8 mouse cellular contexts compared by ENCODE assay signal in the genomic region with DNA sequence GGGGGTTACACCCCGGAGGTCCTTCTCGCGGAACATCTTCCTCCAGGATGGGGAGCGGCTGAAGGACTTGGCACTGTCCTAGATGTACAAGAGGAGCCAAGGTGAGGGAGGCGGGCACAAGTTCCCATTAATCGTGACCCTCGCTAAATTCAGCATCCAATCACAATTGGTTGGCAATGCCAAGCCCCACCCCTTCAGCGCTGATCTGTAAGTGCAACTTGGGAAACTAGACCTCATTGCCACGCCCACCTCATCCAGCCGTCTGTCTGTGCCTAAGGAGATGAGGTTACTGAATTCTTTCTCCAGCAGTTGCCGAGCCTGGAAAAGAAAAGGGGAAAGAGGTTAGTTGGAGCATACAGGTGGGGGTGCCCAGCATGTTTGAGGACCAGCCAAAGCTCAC. TPM values are rescaled to one million over a fixed set of nuclear protein-coding genes. Genes with fewer than 3 reads are reported as not detected.
A peak's percentile ranks its signal among the peaks of the same experiment; 100 is the strongest.
DNase-seq lines count a peak whose midpoint lies in the region; ATAC-seq and TF ChIP-seq lines count a peak whose summit lies in the region.

No protein-coding gene starts in this region.

- TF ChIP-seq EP300 in heart, postnatal 0 days (IDR thresholded peaks at IDR 0.05; ENCODE audit: low read depth), result no peak

- H3K4me2 ChIP-seq in embryonic facial prominence, embryonic 11.5 days (ENCODE audit: low read depth, low read length), result peak overlapping the region; percentile 95
- peak overlapping the region; percentile 94 for H3K4me2 ChIP-seq in heart, postnatal 0 days (ENCODE audit: low read depth, low read length)

- H3K4me1 ChIP-seq in embryonic facial prominence, embryonic 11.5 days (ENCODE audit: control insufficient read depth, insufficient read depth, low read length), result no peaks in the 10 kb centered on the region
- peaks cover 42% of the 10 kb centered on the region for H3K4me1 ChIP-seq in heart, postnatal 0 days (ENCODE audit: control insufficient read depth, insufficient read depth)
- peaks cover 80% of the 10 kb centered on the region for H3K4me1 ChIP-seq in megakaryocyte, embryonic 14.5 days

- under 1% methylated on average over 11 of the region's 11 CpGs for WGBS in embryonic facial prominence, embryonic 11.5 days
- under 1% methylated on average over 11 of the region's 11 CpGs for WGBS in heart, postnatal 0 days

- H3K27me3 ChIP-seq in embryonic facial prominence, embryonic 11.5 days (ENCODE audit: control insufficient read depth, insufficient read depth, low read length), result peaks cover 3% of the 10 kb centered on the region; the same call in 1 of the 2 replicates
- no peaks in the 10 kb centered on the region; the same call in 1 of the 2 replicates for H3K27me3 ChIP-seq in heart, postnatal 0 days (ENCODE audit: control insufficient read depth, insufficient read depth, low read length)
- H3K27me3 ChIP-seq in megakaryocyte, embryonic 14.5 days (replicated peaks), result peaks cover 72% of the 10 kb centered on the region

- H3K36me3 ChIP-seq in embryonic facial prominence, embryonic 11.5 days (replicated peaks; ENCODE audit: control insufficient read depth, insufficient read depth, low read depth, low read length), result no peaks in the 10 kb centered on the region
- H3K36me3 ChIP-seq in heart, postnatal 0 days (replicated peaks; ENCODE audit: control insufficient read depth, insufficient read depth, low read length), result no peaks in the 10 kb centered on the region
- H3K36me3 ChIP-seq in megakaryocyte, embryonic 14.5 days (replicated peaks; ENCODE audit: low read length), result no peaks in the 10 kb centered on the region

- H3K9me3 ChIP-seq in embryonic facial prominence, embryonic 11.5 days (replicated peaks; ENCODE audit: control insufficient read depth, low read length), result no peaks in the 10 kb centered on the region
- no peaks in the 10 kb centered on the region for H3K9me3 ChIP-seq in heart, postnatal 0 days (replicated peaks; ENCODE audit: control insufficient read depth, low read length)
- no peaks in the 10 kb centered on the region for H3K9me3 ChIP-seq in megakaryocyte, embryonic 14.5 days

- TF ChIP-seq CTCF in heart, postnatal 0 days (IDR thresholded peaks at IDR 0.05; ENCODE audit: low read depth), result no peak

- no peak overlapping the region for H3K27ac ChIP-seq in embryonic facial prominence, embryonic 11.5 days (replicated peaks; ENCODE audit: low read depth, low read length)
- H3K27ac ChIP-seq in heart, postnatal 0 days (ENCODE audit: low read depth), result no peak overlapping the region

- peak; percentile 30 to 33 for DNase-seq in urinary bladder, adult 18-20 months (ENCODE audit: low spot score in 2 of 2)
- DNase-seq in urinary bladder, postnatal 10 days (ENCODE audit: low spot score), result no peak
- peak; percentile 84 for DNase-seq in embryonic facial prominence, embryonic 11.5 days (ENCODE audit: low spot score)
- peak; percentile 35 for DNase-seq in heart, postnatal 0 days (ENCODE audit: low spot score)
- peak; percentile 43 to 62 for DNase-seq in kidney, postnatal 36 days
- DNase-seq in testis, postnatal 14 days (ENCODE audit: low spot score), result peak; percentile 70
- DNase-seq in left cerebral cortex, adult 8-10 months (ENCODE audit: low spot score in 2 of 2), result no peak

- peak overlapping the region; percentile 54 for H3K4me3 ChIP-seq in embryonic facial prominence, embryonic 11.5 days (ENCODE audit: low read depth, low read length)
- H3K4me3 ChIP-seq in heart, postnatal 0 days (ENCODE audit: low read depth, low read length), result peak overlapping the region; percentile 53
- H3K4me3 ChIP-seq in megakaryocyte, embryonic 14.5 days (replicated peaks), result peak overlapping the region; percentile 91

- ATAC-seq in embryonic facial prominence, embryonic 11.5 days (replicated peaks; ENCODE audit: insufficient number of reproducible peaks, low FRiP score, low TSS enrichment, low read depth), result 0 out of 2 replicates have a peak, but pooled peaks have one; percentile 2
- no peak for ATAC-seq in heart, postnatal 0 days (ENCODE audit: insufficient read depth, low read depth)

- H3K9ac ChIP-seq in embryonic facial prominence, embryonic 11.5 days (replicated peaks; ENCODE audit: low read length), result peak overlapping the region; percentile 18
- H3K9ac ChIP-seq in heart, postnatal 0 days (replicated peaks; ENCODE audit: low read depth, low read length), result no peak overlapping the region

RNA-seq across cellular contexts. Expression of a gene that starts 5.6 kb away (rescaled TPM):
- 0.33 and 0.34 TPM in 2 replicates for polyA plus RNA-seq in embryonic facial prominence, embryonic 11.5 days (2014; fragmentation: Nextera tagmentation; extraction: Ambion mirVana)
- 38.8 and 39.7 TPM in 2 replicates for total RNA-seq in heart, postnatal 0 days (2014; rRNA removed; ENCODE audit: low replicate concordance)
- polyA plus RNA-seq in heart, postnatal 0 days (2015; fragmentation: Nextera tagmentation; extraction: Ambion mirVana), result 43.8 and 45.9 TPM in 2 replicates
- not detected in 2 replicates for polyA plus RNA-seq in megakaryocyte, embryonic 14.5 days (2012; ENCODE audit: insufficient read depth, low replicate concordance)
- 1 to 10 TPM in 1 of 4 experiments, under 1 TPM in 3; 0.26 to 1.1 (median 0.78) TPM for total RNA-seq in left cerebral cortex, adult 8-10 months (2022)

RNA-seq across cellular contexts. Expression of a gene that starts 7.1 kb away (rescaled TPM):
- polyA plus RNA-seq in embryonic facial prominence, embryonic 11.5 days (2014; fragmentation: Nextera tagmentation; extraction: Ambion mirVana), result 5.0 and 7.2 TPM in 2 replicates
- 15.8 and 44.0 TPM in 2 replicates for total RNA-seq in heart, postnatal 0 days (2014; rRNA removed; ENCODE audit: low replicate concordance)
- polyA plus RNA-seq in heart, postnatal 0 days (2015; fragmentation: Nextera tagmentation; extraction: Ambion mirVana), result 14.2 and 15.2 TPM in 2 replicates
- 7.6 TPM in 1 of 2 replicates, not detected in the other for polyA plus RNA-seq in megakaryocyte, embryonic 14.5 days (2012; ENCODE audit: insufficient read depth, low replicate concordance)
- 10 to 100 TPM; 23.9 to 27.8 (median 25.1) TPM for total RNA-seq in left cerebral cortex, adult 8-10 months (2022)

RNA-seq across cellular contexts. Expression of a gene that starts 26.1 kb away (rescaled TPM):
- polyA plus RNA-seq in embryonic facial prominence, embryonic 11.5 days (2014; fragmentation: Nextera tagmentation; extraction: Ambion mirVana), result 7.4 TPM in 2 replicates
- total RNA-seq in heart, postnatal 0 days (2014; rRNA removed; ENCODE audit: low replicate concordance), result 0.15 and 1.8 TPM in 2 replicates
- polyA plus RNA-seq in heart, postnatal 0 days (2015; fragmentation: Nextera tagmentation; extraction: Ambion mirVana), result 0.58 and 0.68 TPM in 2 replicates
- polyA plus RNA-seq in megakaryocyte, embryonic 14.5 days (2012; ENCODE audit: insufficient read depth, low replicate concordance), result 0.79 TPM in 1 of 2 replicates, not detected in the other
- 100 to 1,000 TPM; 137 to 162 (median 150) TPM for total RNA-seq in left cerebral cortex, adult 8-10 months (2022)

RNA-seq across cellular contexts. Expression of a gene that starts 29.7 kb away (rescaled TPM):
- 0.77 and 0.86 TPM in 2 replicates for polyA plus RNA-seq in embryonic facial prominence, embryonic 11.5 days (2014; fragmentation: Nextera tagmentation; extraction: Ambion mirVana)
- 0.46 TPM in 1 of 2 replicates, not detected in the other for total RNA-seq in heart, postnatal 0 days (2014; rRNA removed; ENCODE audit: low replicate concordance)
- polyA plus RNA-seq in heart, postnatal 0 days (2015; fragmentation: Nextera tagmentation; extraction: Ambion mirVana), result 2.2 and 2.3 TPM in 2 replicates
- polyA plus RNA-seq in megakaryocyte, embryonic 14.5 days (2012; ENCODE audit: insufficient read depth, low replicate concordance), result 4.1 TPM in 1 of 2 replicates, not detected in the other
- 100 to 1,000 TPM; 139 to 172 (median 159) TPM for total RNA-seq in left cerebral cortex, adult 8-10 months (2022)

RNA-seq across cellular contexts. Expression of a gene that starts 54.9 kb away (rescaled TPM):
- 71.6 and 75.0 TPM in 2 replicates for polyA plus RNA-seq in embryonic facial prominence, embryonic 11.5 days (2014; fragmentation: Nextera tagmentation; extraction: Ambion mirVana)
- 141 and 162 TPM in 2 replicates for total RNA-seq in heart, postnatal 0 days (2014; rRNA removed; ENCODE audit: low replicate concordance)
- polyA plus RNA-seq in heart, postnatal 0 days (2015; fragmentation: Nextera tagmentation; extraction: Ambion mirVana), result 79.7 and 80.3 TPM in 2 replicates
- 154 and 515 TPM in 2 replicates for polyA plus RNA-seq in megakaryocyte, embryonic 14.5 days (2012; ENCODE audit: insufficient read depth, low replicate concordance)
- 100 to 1,000 TPM; 295 to 398 (median 356) TPM for total RNA-seq in left cerebral cortex, adult 8-10 months (2022)

Comparison
In these comparisons a context has a peak if more than half of its experiments do, and no peak if none do; other contexts are left out.
1. DNase-seq: peak in urinary bladder, adult 18-20 months (2 of 2), embryonic facial prominence, embryonic 11.5 days (single experiment), heart, postnatal 0 days (single experiment), kidney, postnatal 36 days (2 of 2) and testis, postnatal 14 days (single experiment); none in urinary bladder, postnatal 10 days (single experiment) and left cerebral cortex, adult 8-10 months (0 of 2).
2. RNA of a gene that starts 5.6 kb away (polyA plus RNA-seq): 43.8 to 45.9 TPM in heart, postnatal 0 days; 0.33 to 0.34 TPM in embryonic facial prominence, embryonic 11.5 days and not detected in megakaryocyte, embryonic 14.5 days; every median in the first group is over 10 times any median in the second.
3. Peak in every context shown above with its lines, with median percentiles within 50 percentile points of each other: H3K4me3 ChIP-seq.